Mouse (Mus musculus) layer of hippocampus, postnatal 14 days (tissue): ENCODE measurements around the gene Matk. TPM values are rescaled to one million over a fixed set of nuclear protein-coding genes. Genes with fewer than 3 reads are reported as not detected.
"Not testable (repeated sequence)": the region's sequence is repeated elsewhere in the genome, so short reads cannot be mapped to it uniquely, and the experiment has no call there.

Source experiments
- DNase-seq, 2 experiments: peaks; one replicate each; pipeline ENCODE4 v3.0.0; 2021 to 2022; ENCODE audit warnings: low spot score in 2 of 2, mixed read lengths in 1 of 2
- long read RNA-seq, 2 experiments: library from polyadenylated mRNA; stranded (forward); transcript quantifications; one replicate each; pipeline ENCODE4 v2.0.0; 2021
- total RNA-seq, 2 experiments: library from RNA; stranded (reverse); gene quantifications; 2 replicates each; pipeline ENCODE4 v1.2.3; 2021

The Matk gene
- 100 to 1,000 TPM; 246 to 268 TPM for total RNA-seq
- long read RNA-seq, experiment 1, transcript Matk-203 (13 exons, 1,916 nt), result minor isoform, 19 of 410 reads
- long read RNA-seq, experiment 1, transcript Matk-205 (13 exons, 1,841 nt), result minor isoform, 24 of 410 reads
- long read RNA-seq, experiment 1, transcript Matk-201 (13 exons, 2,228 nt), result major isoform, 166 of 410 reads
- long read RNA-seq, experiment 1, partial matches to known transcripts, result 46 of 410 reads
- long read RNA-seq, experiment 1, other reads (novel, unspliced or antisense), result 150 of 410 reads
- long read RNA-seq, experiment 2, transcript Matk-209 (6 exons, 860 nt), result minor isoform, 17 of 478 reads
- long read RNA-seq, experiment 2, transcript Matk-205 (13 exons, 1,841 nt), result minor isoform, 38 of 478 reads
- long read RNA-seq, experiment 2, transcript Matk-203 (13 exons, 1,916 nt), result minor isoform, 13 of 478 reads
- long read RNA-seq, experiment 2, transcript Matk-201 (13 exons, 2,228 nt), result major isoform, 196 of 478 reads
- long read RNA-seq, experiment 2, partial matches to known transcripts, result 79 of 478 reads
- long read RNA-seq, experiment 2, other reads (novel, unspliced or antisense), result 126 of 478 reads

GRCm38 (mm10) chr10:81252424-81253419 lies at the start of gene Matk:
Matk (plus strand) TSS chr10:81252935.
- peak; percentile 87 to 88 for DNase-seq

GRCm38 (mm10) chr10:81202978-81203720 lies 49.6 kb upstream of the Matk start:
- no peak for DNase-seq

- no peak for DNase-seq
Measured at GRCm38 (mm10) chr10:81204137-81204536, 48.6 kb upstream of the Matk start.

- no peak for DNase-seq
Measured at GRCm38 (mm10) chr10:81210154-81210553, 42.6 kb upstream of the Matk start.

GRCm38 (mm10) chr10:81216260-81216659 lies 36.5 kb upstream of the Matk start:
- no peak for DNase-seq

GRCm38 (mm10) chr10:81216810-81217209 lies 35.9 kb upstream of the Matk start:
- no peak for DNase-seq

GRCm38 (mm10) chr10:81217267-81217666 lies 35.5 kb upstream of the Matk start:
- DNase-seq, result not testable (repeated sequence)

GRCm38 (mm10) chr10:81217964-81218363 lies 34.8 kb upstream of the Matk start:
- DNase-seq, result no peak

DNA sequence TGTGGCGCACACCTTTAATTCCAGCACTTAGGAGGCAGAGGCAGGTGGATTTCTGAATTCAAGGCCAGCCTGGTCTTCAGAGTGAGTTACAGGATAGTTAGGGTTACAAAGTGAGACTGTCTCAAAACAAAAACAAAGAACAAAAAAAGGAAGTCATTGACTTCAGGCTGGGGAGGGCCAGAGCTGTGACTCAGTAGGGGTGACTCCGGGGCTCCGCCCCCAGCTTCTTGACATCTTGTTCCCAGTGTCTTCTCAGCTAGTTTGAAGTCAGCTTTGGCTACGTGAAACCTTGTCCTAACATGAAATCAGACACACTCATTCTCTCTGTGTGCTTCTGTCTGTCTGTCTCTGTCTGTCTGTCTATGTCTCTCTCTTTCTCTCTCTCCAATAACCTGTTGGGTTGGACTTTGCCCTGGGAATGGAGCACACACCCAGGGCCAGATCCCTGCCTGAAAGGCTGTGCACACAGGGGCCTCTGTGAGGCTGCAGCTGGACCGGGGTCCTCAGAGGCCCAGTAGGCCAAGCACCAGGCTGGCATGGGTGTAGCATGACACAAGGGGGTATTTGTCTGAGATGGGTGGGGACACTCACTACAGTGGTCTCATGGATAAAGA lies 31.2 kb upstream of the Matk start:
- no peak for DNase-seq

DNA sequence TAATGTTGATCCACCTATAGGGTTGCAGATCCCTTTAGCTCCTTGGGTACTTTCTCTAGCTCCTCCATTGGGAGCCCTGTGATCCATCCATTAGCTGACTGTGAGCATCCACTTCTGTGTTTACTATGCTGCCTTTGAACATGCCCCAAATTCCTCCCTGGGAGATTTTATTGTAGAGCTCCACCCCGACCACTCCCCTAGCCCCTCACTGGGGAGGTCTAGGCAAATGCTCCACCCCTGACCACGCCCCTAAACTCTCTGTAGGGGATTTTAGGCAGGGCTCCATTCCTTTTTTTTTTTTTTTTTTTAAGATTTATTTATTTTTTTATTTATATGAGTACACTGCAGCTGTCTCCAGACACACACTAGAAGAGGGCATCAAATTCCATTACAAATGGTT lies 29.0 kb upstream of the Matk start:
- not testable (repeated sequence) for DNase-seq

GRCm38 (mm10) chr10:81229735-81230437 lies 22.8 kb upstream of the Matk start:
- no peak for DNase-seq

DNA sequence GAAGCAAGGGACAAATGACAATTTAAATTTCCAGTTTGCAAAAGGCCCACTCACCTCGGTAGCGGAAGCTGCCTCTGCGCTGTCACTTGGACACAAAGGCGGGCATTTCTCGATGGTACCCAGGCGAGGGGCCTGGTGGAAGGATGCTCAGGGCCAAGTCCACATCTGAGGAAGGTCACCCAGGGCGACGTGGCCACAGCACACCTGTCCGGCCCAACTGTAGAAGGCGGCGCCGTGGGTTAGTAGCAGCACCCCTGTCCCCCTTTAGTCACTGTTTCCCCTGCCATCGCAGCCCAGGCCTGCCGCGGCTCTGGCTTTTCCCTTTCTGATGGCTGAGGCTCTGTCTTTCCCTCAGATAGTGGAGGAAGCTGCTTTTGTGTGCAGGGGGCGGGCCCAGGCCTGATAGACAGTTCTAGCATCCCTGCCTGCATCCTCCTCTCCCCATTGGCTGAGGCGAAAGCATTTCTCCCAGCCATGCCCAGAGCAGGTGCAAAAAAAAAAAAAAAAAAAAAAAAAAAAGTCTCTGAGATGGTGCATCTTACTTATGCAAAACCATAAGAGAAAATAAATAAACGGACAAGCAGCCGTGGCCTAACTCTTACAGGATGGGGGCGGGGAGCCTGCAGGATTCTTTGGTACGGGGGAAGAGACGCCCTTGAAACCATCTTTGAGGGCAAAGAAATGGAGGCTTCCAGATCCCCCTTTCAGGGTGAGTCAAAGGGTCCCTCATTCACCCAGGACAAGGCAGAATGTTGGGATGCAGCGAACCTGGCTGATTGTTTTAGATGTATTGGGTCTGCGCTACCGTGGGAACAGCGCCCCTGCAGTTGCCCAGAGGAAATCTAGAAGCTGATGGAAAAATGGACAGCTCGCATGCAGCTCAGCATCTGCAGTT lies 22.1 kb upstream of the Matk start, which contains the start of gene Atcay:
Gene Atcay, minus strand, starts transcription at position 396 of the 895 bp plus-strand sequence.
- peak; percentile 77 to 89 for DNase-seq

- DNase-seq, result no peak
Measured at GRCm38 (mm10) chr10:81231436-81231835, 21.3 kb upstream of the Matk start.

DNA sequence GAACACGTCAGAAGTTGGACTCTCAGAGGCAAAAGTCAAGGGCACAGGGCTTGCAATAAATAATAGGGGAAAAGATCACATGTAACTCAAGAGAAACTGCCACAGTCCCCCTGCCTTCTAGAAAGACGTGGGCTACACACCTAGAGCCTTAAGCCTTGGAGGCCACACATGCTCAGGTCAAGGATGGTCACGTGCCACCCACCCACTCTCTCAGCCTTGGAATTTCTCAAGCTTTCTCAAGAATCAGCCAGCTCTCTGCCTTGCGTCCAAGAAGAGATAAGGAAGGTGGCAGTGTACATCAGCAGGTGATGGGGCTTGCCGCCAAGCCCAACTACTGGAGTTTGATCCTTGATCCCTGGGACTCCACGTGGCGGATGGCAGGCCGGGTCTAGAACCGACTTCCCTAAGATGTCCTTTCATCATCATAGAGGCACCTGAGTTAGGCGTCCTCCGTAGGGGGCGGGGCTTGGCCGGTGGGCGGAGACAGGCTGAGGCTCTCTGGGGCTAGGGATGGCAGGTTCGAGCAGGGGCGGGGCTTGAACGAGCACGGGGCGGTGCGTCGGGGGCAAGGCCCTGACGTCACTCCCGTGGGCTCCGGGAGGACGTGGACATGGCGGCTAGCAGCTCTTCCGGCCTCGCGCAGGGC lies 20.0 kb upstream of the Matk start, which contains the start of gene Zfr2:
Gene Zfr2, plus strand, starts transcription at position 576 of the 646 bp plus-strand sequence.
- DNase-seq, result peak; percentile 90 to 93

DNA sequence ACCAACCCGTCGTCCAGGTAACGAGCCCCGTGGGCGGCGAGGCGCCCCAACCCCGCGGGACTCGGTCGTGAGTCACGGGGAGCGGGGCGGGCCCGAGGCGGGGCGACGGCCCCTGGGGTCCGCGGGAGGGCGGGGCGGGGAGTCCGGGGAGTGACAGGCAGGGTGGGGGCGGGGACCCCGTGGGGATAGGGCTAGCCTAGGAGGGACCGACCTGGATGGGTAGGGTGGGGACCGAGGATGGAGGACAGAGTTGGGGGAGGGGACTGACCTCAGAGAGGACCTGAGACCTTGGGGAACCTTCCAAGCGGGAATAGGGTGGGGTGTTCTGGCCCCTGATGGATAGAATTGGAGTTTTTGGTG lies 19.5 kb upstream of the Matk start:
- DNase-seq, result no peak

- DNase-seq, result no peak
Measured at GRCm38 (mm10) chr10:81234206-81234605, 18.5 kb upstream of the Matk start.

DNA sequence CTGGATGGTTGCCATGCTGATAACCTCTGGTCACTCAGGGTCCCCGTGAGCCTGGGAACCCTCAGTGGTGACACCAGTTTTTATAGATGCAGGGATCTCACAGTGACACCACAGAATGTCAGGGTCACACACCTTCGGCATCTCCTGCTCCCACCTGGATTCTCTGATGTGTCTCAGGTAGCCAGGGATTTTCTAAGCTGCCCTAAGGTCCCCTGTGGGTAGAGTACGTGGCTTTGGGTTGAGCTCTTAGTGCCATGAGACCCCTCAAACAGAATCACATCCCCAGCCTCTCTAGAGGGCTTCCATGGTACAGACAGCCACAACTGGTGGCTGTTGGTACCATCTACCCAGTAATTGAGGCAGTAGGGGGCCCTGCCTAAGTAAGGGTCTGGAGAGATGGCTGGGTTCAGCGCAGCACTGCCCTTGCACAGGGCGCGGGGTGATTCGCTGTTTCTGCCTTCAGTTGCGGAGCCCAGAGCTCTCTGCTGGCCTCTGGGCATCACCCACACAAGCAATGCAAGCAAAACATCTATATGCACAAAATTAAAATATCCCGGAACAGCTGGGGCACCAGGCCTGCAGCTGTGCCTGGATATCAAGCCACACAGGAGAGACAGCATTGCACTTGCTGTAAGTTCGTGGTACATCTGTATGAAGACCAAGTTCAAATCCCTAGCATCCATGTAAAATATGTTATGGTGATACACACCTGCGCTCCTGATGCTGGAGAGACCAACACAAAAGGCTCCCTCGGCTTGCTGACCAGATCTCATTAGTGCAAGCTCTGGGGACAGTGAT lies 16.1 kb upstream of the Matk start:
- DNase-seq, result no peak
